Mouse (Mus musculus): Measurements from ENCODE around the gene Tctex1d2.
"Not testable (repeated sequence)": the region's sequence is repeated elsewhere in the genome, so short reads cannot be mapped to it uniquely, and the experiment has no call there.

The Tctex1d2 gene

GRCm38 (mm10) chr16:32431047-32431591 is 11.6 kb downstream of the Tctex1d2 start:
- DNase-seq (ENCODE audit: low spot score in 2 of 2): peak; percentile 23 to 24

DNA sequence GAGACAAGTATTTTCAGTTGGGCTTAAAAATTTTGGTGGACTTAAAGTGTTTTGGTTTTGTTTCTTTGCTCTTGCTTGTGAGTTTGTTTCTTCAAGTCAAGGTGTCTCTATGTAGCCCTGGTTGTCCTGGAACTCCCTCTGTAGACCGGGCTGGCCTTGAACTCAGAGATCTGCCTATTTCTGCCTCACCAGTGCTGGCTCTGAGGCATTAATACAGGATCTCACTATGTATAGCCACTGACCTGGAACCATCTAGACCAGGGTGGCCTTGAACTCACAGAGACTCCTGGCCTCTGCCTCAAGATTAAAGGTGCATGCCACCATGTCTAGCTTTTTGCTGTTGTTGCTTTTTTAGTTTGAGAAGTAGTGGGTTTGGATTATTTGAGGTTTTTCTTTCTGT is 12.4 kb downstream of the Tctex1d2 start:
- no peak for DNase-seq (ENCODE audit: low spot score in 2 of 2)

DNA sequence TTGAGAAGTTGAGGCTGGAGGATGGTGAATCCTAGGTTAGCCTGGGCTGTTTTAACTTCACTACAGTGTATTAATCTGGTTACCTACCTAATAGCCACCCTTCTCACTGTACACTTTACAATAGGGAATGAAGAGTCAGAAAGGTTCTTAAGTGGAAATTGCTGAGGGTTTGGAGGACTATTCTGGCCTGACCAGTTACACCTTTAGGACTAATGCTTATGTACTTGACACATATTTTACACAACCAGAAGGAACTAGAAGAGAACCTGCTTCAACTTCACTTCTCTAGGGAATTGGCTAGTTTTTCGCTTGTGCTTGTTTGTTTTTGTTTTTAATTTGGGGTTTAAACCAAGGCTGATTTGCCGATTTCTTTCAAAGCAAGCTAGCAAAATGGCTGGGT is 13.6 kb downstream of the Tctex1d2 start:
- no peak for DNase-seq (ENCODE audit: low spot score in 2 of 2)

- peak in 1 of 2 experiments; percentile 22 for DNase-seq (ENCODE audit: low spot score in 2 of 2)
Measured at GRCm38 (mm10) chr16:32434066-32434465, 14.6 kb downstream of the Tctex1d2 start.

- DNase-seq (ENCODE audit: low spot score in 2 of 2): no peak
Measured at GRCm38 (mm10) chr16:32434691-32435090, 15.2 kb downstream of the Tctex1d2 start.

DNA sequence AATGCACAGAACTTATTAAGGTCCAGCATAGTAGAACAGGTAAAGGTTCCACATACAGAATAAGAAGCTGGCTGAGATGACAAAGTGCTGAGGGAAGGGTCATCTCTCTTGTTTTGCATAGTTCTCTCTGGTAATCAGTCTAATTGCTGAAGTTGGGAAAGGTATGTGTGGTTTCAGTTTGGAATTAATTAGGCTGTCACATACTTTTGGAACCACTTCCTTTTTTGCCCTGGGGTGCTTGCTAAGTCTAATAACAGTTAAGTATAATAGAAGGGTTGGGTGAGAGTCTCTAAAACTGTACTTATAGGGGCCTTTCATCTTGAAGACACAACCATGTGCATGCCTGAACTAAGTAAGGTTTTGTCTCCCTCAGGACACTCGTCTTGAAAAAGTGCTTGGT is 17.2 kb downstream of the Tctex1d2 start:
- no peak for DNase-seq (ENCODE audit: low spot score in 2 of 2)

DNA sequence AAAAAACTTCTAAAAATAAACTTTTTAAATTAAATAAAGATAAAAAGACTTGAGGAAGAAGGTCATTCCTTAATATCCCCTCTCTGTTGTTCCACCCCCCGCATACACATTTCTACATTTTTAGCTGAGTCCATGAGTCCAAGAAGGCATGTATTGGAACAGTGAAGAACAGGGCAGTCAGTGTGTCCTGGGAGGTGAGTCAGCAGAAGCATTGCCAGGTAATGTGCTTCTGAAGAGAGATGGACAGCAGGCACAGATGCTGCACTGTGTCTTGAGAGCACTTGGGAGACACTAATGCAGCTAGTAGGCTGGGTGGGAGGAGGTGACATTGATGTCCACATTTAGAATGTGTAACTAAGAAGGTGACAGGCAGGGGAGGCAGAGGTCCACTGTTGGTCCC is 17.8 kb downstream of the Tctex1d2 start:
- DNase-seq (ENCODE audit: low spot score in 2 of 2): no peak

DNA sequence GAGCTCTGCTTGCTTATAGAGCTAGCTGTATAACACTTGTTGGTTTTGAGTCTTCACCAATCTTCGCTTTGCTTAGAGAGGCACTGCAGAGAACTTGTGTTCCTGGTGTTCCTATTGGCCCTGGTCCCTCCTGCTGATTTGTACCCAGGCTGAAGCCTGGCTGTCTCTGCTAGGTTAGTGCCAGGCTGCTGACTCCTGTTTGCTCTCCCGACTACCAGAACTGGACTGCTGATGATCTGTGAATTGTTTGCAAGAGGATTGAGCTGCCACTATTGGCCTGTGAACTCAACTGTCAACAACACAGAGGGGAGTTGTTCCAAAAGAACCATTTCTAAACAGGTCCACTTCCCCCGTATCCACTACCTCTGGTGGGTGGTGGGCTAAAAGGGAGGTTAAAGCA is 21.9 kb downstream of the Tctex1d2 start:
- DNase-seq (ENCODE audit: low spot score in 2 of 2): no peak

DNA sequence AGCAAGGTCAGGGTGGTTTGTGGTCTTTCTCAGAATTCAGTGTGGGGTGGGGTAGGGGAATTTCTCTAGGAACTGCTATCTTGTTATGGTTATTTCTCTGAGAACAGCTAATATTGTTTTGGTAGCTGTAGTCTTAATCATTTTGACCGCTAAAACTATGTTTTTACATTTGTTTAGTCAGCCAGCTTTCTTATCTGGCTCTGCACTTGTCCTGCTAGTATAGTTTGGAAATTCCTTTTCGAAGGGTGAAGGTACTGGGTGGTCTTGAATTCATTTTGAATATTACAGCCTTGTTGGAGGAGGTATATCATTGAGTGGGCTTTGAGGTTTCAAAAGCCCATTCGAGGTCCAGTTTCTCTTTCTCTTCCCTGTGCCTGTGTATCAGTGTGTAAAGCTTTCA is 25.1 kb downstream of the Tctex1d2 start:
- DNase-seq (ENCODE audit: low spot score in 2 of 2): not testable (repeated sequence)

DNA sequence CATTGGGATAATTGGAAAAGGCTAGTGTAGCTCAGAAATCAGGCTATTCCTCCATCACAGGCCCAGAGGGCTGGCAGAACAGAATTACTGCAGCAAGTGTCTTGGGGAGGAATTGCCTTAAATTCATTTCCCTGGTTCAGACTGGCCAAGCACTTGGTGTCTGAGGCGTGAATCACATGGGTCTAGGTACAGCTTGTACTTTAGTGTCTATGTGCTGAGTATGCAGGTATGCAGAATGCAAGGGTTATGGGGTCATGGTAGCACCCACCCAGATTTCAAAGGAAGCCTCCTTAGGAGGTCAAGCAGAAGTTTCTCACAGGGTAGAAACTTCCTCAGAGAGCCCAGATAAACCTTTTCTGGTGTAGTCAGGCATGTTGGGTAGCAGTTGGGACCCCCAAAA is 26.1 kb downstream of the Tctex1d2 start:
- DNase-seq (ENCODE audit: low spot score in 2 of 2): no peak

GRCm38 (mm10) chr16:32446563-32447138 is 27.1 kb downstream of the Tctex1d2 start:
- DNase-seq (ENCODE audit: low spot score in 2 of 2): no peak

DNA sequence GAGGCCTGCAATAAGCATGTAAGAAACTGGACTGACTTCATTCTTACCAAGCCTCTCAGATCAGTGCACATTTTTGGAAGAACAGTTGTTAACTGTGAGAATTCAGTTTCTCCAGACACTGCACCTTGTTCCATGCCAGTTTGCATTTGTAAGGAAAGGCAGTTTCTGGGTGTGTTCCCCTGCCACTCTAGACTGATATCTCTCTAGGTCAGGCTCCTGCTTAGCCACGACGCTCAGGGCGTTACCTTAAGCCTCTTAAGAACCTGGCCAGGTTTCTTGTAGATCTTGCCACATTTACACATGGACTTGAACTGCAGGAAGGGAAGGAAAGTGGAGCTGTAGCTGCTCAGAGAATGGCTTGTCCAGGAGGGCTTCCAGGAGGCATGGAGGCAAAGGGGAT is 30.2 kb downstream of the Tctex1d2 start:
- no peak for DNase-seq (ENCODE audit: low spot score in 2 of 2)

- no peak for DNase-seq (ENCODE audit: low spot score in 2 of 2)
Measured at GRCm38 (mm10) chr16:32450133-32450532, 30.6 kb downstream of the Tctex1d2 start.

DNA sequence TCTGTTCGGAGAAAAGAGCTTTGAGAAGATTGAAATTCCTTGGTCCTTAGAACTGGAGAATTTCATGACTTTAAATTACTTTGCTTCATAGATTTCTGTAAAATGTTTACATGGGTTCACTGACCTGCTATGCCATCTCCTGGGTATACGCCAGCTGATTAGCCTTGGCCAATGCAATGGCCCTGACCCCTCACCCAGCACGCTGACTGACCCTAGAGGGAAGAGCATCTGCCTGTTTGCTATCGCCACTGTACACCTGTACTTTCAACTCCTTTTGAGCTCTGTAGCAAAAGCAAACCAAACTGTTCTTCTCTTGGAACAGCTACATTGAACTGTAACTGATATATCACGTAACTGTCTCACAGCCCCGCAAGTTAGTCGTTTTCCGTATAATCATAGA is 33.6 kb downstream of the Tctex1d2 start:
- no peak for DNase-seq (ENCODE audit: low spot score in 2 of 2)

DNA sequence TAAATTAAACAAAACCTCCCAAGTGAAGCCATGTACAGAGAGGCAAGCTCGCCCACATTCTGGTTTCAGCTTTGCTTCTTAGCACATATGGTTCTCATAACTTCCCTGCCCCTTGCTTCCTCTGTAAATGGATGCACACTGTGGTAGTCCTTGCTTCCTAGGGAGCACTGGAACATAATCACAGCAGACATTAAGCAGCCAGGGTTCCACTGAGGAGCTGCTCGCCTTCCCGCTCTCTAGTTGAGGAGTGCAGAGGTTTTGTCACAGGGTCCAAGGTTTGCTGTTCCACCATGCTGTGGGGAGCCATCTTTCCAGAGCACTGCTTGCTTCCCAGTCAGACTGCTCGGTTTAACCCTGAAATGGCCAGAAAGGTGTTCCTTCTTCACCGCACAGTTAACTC is 35.1 kb downstream of the Tctex1d2 start:
- no peak for DNase-seq (ENCODE audit: low spot score in 2 of 2)

- DNase-seq (ENCODE audit: low spot score in 2 of 2): no peak
Measured at GRCm38 (mm10) chr16:32456086-32456485, 36.6 kb downstream of the Tctex1d2 start.

DNA sequence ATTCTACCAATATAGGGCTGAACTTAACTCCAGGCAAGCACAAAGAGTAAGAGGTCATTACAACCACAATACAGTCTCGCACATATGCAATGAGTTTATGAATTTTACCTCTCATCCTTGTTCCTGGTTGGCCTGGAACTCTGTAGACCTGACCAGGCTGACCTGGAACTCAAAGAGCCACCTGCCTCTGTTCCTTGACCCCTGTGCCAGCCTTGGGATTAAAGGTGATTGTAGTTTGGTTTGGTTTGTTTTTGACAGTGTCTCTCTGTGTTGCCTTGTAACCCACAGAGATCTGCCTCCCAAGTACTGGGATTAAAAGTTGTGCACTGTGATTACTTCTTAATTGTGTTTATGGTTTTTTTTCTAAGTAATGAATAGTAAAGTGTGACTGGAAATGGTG is 37.3 kb downstream of the Tctex1d2 start:
- no peak for DNase-seq (ENCODE audit: low spot score in 2 of 2)

GRCm38 (mm10) chr16:32457589-32458386 is 38.3 kb downstream of the Tctex1d2 start:
- DNase-seq (ENCODE audit: low spot score in 2 of 2): peak; percentile 14 to 49

GRCm38 (mm10) chr16:32460518-32460917 is 41.0 kb downstream of the Tctex1d2 start:
- DNase-seq (ENCODE audit: low spot score in 2 of 2): no peak

DNA sequence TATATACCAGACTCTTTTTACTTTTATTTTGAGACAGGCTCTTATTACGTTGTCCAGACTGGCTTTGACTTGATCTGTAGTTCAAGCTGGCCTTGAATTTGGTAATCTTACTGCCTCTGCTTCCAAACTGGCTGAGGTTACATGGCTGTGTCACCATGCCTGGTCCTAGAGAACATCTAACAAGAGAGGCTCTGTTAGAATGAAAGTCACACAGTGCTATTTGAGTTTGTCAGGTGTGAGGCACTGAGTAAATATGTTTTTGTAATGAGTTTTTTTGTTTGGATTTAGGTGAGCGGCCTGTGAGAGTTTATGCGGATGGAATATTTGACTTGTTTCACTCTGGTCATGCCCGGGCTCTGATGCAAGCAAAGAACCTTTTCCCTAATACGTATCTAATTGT is 42.2 kb downstream of the Tctex1d2 start:
- no peak for DNase-seq (ENCODE audit: low spot score in 2 of 2)

DNA sequence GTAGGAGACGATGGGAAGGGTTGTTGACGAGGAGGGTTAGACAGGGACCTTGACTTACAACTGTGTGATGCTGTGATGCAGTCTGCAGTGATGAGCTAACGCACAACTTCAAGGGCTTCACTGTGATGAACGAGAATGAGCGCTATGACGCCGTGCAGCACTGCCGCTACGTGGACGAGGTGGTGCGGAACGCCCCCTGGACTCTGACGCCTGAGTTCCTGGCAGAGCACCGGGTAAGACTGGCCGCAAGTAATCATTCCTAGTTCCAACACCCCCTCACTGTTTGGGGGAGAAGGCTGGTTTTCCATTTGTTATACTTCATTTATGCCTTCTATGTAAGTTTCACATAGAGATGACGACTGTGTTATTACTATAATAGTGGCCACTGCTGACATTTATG is 43.4 kb downstream of the Tctex1d2 start:
- DNase-seq (ENCODE audit: low spot score in 2 of 2): no peak

DNA sequence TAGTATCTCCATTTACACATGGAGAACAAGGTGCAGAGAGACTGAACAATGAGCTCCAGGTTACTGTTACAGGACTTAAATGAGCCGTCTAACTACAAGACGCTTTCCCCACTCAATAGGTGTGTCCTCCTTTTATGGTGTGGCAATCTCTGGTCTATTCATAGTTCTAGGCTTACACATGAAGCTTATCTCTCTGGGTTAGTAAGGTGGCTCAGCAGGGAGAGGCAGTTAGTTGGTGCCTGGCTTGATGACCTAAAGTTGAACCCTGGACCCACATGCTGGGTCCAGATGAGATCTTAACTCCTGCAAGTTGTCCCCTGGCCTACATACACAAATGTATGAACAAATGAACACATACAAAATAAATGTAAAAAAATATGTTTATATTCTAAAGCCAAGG is 43.9 kb downstream of the Tctex1d2 start:
- no peak for DNase-seq (ENCODE audit: low spot score in 2 of 2)

DNA sequence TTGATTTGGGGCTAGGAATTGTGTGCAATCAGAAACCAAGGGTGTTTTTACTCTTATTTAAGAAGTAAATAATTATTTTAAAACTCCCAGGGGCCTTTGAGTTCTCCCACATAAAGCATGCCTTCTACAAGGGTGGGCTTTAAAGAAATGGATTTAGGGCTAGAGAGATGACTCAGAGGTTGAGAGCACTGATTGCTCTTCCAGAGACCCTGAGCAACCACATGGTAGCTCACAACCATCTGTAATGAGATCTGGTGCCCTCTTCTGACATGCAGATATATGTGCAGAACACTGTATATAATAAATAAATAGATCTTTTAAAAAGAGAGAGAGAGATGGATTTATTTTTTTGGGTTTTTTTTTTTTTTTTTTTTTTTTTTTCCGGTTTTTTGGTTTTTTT is 45.4 kb downstream of the Tctex1d2 start:
- no peak for DNase-seq (ENCODE audit: low spot score in 2 of 2)

All from urinary bladder, postnatal 36 days (tissue).